ENCODE assay signal across 23 mouse cellular contexts in genomic region chr13:52847071-52847470, GRCm38 (mm10).
DNase-seq lines count a peak whose midpoint lies in the region; ATAC-seq lines count a peak whose summit lies in the region.
"Had no signal": no experiment of that assay in that cellular context is flagged by ENCODE, and none has a peak within 500 bp of the region (broad histone marks: within the 10 kb centered on the region; RNA-seq: fewer than 3 reads in every experiment).

No protein-coding gene starts in this region.

- WGBS in hindbrain, embryonic 11.5 days = 85% methylated on average over 17 of the region's 17 CpGs
- WGBS in hindbrain, embryonic 12.5 days = 85% methylated on average over 17 of the region's 17 CpGs

- H3K27me3 ChIP-seq in hindbrain, embryonic 11.5 days (ENCODE audit: control insufficient read depth, insufficient read depth, low read length) = no peaks in the 10 kb centered on the region
- H3K27me3 ChIP-seq in hindbrain, embryonic 12.5 days = no peaks in the 10 kb centered on the region
- H3K27me3 ChIP-seq: kidney, embryonic 15.5 days; limb, embryonic 13.5 days; liver, embryonic 13.5 days; midbrain, embryonic 12.5 days; neural tube, embryonic 12.5 days had no signal

- 0 out of 2 replicates have a peak overlapping the region, but pooled peaks have one; percentile 7 for H3K9ac ChIP-seq in hindbrain, embryonic 11.5 days (ENCODE audit: low read depth, low read length)
- H3K9ac ChIP-seq in hindbrain, embryonic 12.5 days = no peak overlapping the region
- H3K9ac ChIP-seq: kidney, embryonic 15.5 days; limb, embryonic 13.5 days; liver, embryonic 13.5 days; lung, embryonic 14.5 days; midbrain, embryonic 12.5 days; neural tube, embryonic 12.5 days had no signal

- ATAC-seq in hindbrain, embryonic 11.5 days (ENCODE audit: low FRiP score) = no peak
- ATAC-seq in hindbrain, embryonic 12.5 days (ENCODE audit: low FRiP score) = no peak
- no peak for ATAC-seq in monocyte, adult 5-6 weeks (replicated peaks; ENCODE audit: insufficient number of reproducible peaks, low FRiP score, low TSS enrichment, poor library complexity, severe bottlenecking)
- ATAC-seq: intestine, postnatal 0 days had no signal

- H3K27ac ChIP-seq in hindbrain, embryonic 11.5 days (ENCODE audit: low read depth, low read length) = no peak overlapping the region
- H3K27ac ChIP-seq in hindbrain, embryonic 12.5 days = no peak overlapping the region
- H3K27ac ChIP-seq in brown adipose tissue, adult 24 weeks (replicated peaks; ENCODE audit: low read depth, low read length) = 0 out of 2 replicates have a peak overlapping the region, but pooled peaks have one; percentile 13
- H3K27ac ChIP-seq: kidney, embryonic 15.5 days; limb, embryonic 13.5 days; liver, embryonic 13.5 days; midbrain, embryonic 12.5 days; neural tube, embryonic 12.5 days had no signal

- peak; percentile 13 to 21 for DNase-seq in frontal cortex, postnatal 36 days (ENCODE audit: low spot score in 2 of 2)
- no peak for DNase-seq in frontal cortex, postnatal 14 days (ENCODE audit: low spot score in 2 of 2)
- no peak for DNase-seq in hindbrain, embryonic 11.5 days (ENCODE audit: low spot score)
- peak; percentile 61 for DNase-seq in brain, adult 2 months (ENCODE audit: low read depth, low spot score)
- DNase-seq: adrenal gland, postnatal 10 days; cerebellum, adult 2 months; cerebellum, postnatal 36 days; gastrocnemius, postnatal 25 days; kidney, postnatal 4 days; liver, embryonic 13.5 days; lung, embryonic 14.5 days; lung, postnatal 36 days; thymus, adult 18-20 months; thymus, postnatal 4 days had no signal

- no peak overlapping the region for H3K4me2 ChIP-seq in hindbrain, embryonic 11.5 days (replicated peaks; ENCODE audit: low read depth, low read length)
- no peak overlapping the region for H3K4me2 ChIP-seq in hindbrain, embryonic 12.5 days (replicated peaks)
- H3K4me2 ChIP-seq: heart, embryonic 11.5 days; kidney, embryonic 15.5 days; limb, embryonic 13.5 days; liver, embryonic 13.5 days; lung, embryonic 14.5 days; midbrain, embryonic 12.5 days; neural tube, embryonic 12.5 days had no signal

- no peak overlapping the region for H3K4me3 ChIP-seq in hindbrain, embryonic 11.5 days (ENCODE audit: low read depth, low read length)
- H3K4me3 ChIP-seq in hindbrain, embryonic 12.5 days = no peak overlapping the region
- no peak overlapping the region for H3K4me3 ChIP-seq in brown adipose tissue, adult 24 weeks (ENCODE audit: insufficient read depth, low read depth, low read length)
- H3K4me3 ChIP-seq: kidney, embryonic 15.5 days; limb, embryonic 13.5 days; liver, embryonic 13.5 days; midbrain, embryonic 12.5 days; neural tube, embryonic 12.5 days had no signal

- no peaks in the 10 kb centered on the region for H3K9me3 ChIP-seq in hindbrain, embryonic 11.5 days (ENCODE audit: control insufficient read depth, low read length)
- H3K9me3 ChIP-seq in hindbrain, embryonic 12.5 days (replicated peaks) = no peaks in the 10 kb centered on the region
- H3K9me3 ChIP-seq: kidney, embryonic 15.5 days; limb, embryonic 13.5 days; liver, embryonic 13.5 days; midbrain, embryonic 12.5 days; neural tube, embryonic 12.5 days had no signal

- H3K36me3 ChIP-seq in hindbrain, embryonic 11.5 days (ENCODE audit: control insufficient read depth, insufficient read depth, low read length) = no peaks in the 10 kb centered on the region
- H3K36me3 ChIP-seq in hindbrain, embryonic 12.5 days = no peaks in the 10 kb centered on the region
- H3K36me3 ChIP-seq: kidney, embryonic 15.5 days; limb, embryonic 13.5 days; liver, embryonic 13.5 days; midbrain, embryonic 12.5 days; neural tube, embryonic 12.5 days had no signal

- H3K4me1 ChIP-seq in hindbrain, embryonic 11.5 days (replicated peaks; ENCODE audit: control insufficient read depth, insufficient read depth, low read length) = no peaks in the 10 kb centered on the region
- H3K4me1 ChIP-seq in hindbrain, embryonic 12.5 days = 0 out of 2 replicates have a peak, but pooled peaks cover 4% of the 10 kb centered on the region
- no peaks in the 10 kb centered on the region; the same call in 1 of the 2 replicates for H3K4me1 ChIP-seq in brown adipose tissue, adult 24 weeks (ENCODE audit: control insufficient read depth, insufficient read depth, insufficient read length, low read length)

Comparison
In these comparisons a context has a peak if more than half of its experiments do, and no peak if none do; other contexts are left out.
1. DNase-seq: peak in frontal cortex, postnatal 36 days (2 of 2) and brain, adult 2 months (single experiment); none in frontal cortex, postnatal 14 days (0 of 2) and hindbrain, embryonic 11.5 days (single experiment).